Mouse (Mus musculus) bone marrow, adult 2 months (tissue): ENCODE measurements around the gene Atp6v1e2.

Experiments used
- CTCF ChIP-seq: fragments of 200-500 bp; IDR thresholded peaks from 2 replicates; pipeline ENCODE4 v1.5.1; 2011; ENCODE audit warnings: low read length, control low read depth; ENCODE audit not compliant: control insufficient read depth, insufficient read depth
- POLR2A ChIP-seq: fragments of 200-500 bp; IDR thresholded peaks from 2 replicates; pipeline ENCODE4 v1.6.1; 2011; ENCODE audit warnings: low read depth, mild to moderate bottlenecking, control low read depth, low read length, borderline replicate concordance; ENCODE audit not compliant: control insufficient read depth

- TF ChIP-seq CTCF (no peak), POLR2A (no peak)
Observed at GRCm38 (mm10) chr17:86899821-86900220, 47.9 kb downstream of the Atp6v1e2 start.
